Mouse (Mus musculus): ENCODE results near the gene Tbkbp1.

Gene Tbkbp1

DNA sequence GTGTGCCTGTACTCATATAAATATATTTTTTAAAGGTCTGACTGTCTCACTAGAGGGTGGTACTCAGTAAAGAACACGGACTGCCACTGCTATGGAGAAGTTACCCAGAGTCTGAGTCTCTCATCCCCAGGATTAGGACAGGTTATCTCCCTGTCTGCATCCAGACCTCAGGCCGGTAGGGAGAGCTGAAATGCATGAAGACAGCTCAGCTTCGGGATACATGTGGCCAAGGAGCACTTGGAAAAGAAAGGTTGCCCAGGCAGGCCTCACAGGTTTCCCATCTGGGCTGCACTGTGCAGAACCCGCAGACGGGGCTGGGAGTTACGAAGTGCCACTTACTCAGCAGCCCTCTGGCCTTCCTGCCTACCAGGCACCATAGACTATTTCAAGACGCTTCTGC is 5.7 kb upstream of the Tbkbp1 start:
- no peak for DNase-seq (ENCODE audit: low read depth, low spot score)

DNA sequence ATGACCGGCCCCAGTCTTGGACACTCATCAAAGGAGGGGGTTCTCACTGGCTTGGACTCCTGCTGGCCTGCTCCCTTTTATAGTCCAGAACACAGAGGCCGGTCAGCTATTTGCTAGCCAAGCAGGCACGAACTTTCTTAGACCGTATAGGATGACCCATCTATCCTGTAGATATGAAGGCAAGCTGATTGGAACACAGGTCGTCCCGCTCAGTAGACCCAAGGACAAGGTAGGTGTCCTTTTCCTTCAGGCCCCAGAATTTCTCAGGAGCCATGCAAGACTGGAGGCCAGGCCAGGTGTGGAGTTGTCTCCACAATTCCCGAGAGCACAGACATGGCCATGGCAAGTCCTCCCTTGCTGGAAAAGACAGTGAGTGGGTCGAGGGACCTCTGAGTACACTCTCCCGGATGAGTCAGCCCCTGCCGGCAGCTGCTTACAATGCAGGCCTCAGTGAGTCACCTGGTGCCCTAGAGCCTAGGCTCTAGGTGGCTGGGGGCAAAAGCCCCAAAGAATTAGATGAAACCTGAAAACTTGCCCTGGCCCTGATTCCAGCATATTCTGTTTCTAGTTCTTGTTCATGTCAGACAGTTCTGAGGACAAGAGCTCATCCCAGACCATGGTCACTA is 1.5 kb upstream of the Tbkbp1 start:
- peak; percentile 49 for DNase-seq (ENCODE audit: low read depth, low spot score)

DNA sequence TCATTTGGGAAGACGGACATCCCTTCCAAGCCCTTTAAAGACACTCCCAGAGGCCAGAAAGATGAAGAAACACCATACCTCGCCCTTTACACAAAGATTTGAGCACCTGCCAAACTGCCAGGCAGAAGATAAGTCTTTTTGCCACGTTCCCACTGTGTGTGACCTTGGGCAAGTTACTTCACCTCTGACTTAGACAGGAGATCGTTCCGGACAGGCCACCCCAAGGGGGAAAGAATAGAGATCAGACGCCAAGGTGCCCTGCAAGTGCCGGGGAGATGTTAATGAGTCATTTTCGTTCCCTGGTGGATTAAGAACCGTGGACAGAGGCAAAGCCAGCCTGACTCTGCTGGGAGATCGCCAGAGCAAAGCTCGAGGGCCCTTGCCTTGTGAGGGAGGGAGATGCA is 730 bp upstream of the Tbkbp1 start:
- peak; percentile 78 for DNase-seq (ENCODE audit: low read depth, low spot score)

DNA sequence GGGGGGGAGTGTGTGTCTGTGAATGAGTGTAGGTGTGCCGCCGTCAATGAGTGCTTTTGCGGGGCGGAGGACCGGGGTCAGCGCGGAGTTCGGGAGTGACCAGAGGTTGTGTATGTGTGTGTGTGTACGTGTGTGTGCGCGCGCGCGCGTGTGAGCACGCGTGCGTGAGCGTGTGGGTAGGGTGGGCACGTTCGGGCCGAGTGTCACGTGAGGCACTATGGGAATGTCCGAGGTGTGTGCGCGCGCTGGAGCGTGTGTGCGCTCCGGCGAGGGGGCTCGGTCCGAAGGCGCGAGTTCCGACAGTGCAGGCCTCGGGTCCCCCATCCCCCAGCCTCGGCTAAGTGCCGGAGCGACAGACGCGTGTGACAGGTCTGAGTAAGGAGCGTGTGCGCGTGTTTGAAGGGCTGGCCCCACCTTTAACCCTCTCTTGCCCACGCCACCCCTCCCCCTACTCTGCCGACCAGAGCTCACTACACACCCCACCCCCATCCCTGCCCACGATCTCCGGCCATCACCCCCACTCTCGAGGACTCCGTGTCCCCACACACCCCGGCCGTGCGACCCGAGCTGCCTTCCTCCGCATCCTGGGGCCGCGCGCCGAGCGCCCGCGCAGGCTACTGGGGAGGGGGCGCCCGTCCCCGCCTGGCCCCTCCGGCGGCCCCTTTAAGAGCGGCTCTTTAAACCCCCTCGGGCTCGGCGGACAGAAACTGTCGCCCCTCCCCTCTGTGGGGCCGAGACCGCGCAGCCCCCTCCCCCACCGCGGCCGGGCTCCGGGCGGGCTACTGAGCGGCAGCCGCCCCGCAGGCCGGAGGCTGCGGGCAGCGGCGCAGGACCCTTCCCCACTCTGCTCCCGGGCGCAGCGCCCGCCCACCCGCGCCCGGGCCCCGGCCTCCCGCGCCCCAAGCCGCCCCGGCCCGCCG is 624 bp downstream of the Tbkbp1 start:
- peak; percentile 82 for DNase-seq (ENCODE audit: low read depth, low spot score)

DNA sequence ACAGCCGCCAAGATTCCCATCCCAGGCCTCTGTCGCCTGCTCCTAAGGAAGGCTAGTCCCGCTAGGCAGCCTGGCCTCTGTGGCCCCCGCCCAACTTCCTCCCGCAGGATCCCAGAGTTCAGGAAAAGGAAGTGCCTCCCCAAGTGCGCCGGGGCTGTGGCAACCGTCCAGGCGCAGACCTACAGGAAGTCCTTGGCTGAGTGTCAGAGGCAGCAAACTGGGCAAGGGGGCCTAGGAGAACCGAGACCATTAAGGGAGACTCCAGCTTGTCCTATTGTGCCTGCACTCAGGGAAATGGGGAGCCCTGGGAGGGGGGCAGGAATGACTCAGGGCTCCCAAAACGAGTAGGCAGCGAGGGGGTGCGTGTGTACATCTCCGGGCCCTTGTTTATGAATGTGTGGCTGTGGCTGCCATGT is 1.3 kb downstream of the Tbkbp1 start:
- DNase-seq (ENCODE audit: low read depth, low spot score): peak; percentile 40

DNA sequence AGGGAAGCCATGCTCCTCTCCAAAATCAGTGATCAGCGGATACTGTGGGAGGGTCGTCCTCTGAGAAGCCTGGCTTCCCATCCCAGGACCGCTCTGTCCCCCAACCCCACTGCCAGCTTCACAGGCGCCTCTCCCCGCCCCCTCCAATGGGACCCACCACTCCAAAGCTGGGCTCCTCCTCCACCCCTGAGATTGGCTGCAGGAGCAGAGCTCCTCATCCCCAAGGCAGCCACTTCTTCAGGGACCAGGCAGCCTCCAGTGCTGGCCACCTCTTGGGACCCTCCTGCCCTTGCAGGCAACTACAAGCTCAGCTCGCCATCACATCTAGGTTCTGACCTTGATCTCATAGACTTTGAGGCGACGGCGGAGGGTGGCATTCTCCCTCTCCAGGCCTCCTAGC is 2.3 kb downstream of the Tbkbp1 start:
- no peak for DNase-seq (ENCODE audit: low read depth, low spot score)

DNA sequence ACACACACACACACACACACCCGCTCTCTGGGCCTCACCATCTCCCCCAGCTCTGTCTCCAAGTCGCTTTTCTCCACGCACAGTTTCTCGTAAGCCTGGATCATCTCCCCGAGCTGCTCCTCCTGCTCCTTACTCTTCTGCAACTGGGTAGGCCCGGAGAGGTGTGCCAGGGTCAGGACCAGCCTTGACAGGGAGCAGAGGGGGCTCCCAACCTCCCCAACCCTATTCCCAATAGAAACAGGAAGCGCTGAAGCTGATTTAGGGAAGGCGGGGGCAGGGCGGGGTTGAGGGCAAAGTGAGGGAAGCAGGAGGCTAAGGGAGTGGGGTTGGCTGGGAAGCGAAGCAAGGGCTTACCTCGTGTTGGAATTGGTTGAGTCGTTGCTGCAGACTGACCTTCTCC is 2.7 kb downstream of the Tbkbp1 start:
- peak; percentile 38 for DNase-seq (ENCODE audit: low read depth, low spot score)

DNA sequence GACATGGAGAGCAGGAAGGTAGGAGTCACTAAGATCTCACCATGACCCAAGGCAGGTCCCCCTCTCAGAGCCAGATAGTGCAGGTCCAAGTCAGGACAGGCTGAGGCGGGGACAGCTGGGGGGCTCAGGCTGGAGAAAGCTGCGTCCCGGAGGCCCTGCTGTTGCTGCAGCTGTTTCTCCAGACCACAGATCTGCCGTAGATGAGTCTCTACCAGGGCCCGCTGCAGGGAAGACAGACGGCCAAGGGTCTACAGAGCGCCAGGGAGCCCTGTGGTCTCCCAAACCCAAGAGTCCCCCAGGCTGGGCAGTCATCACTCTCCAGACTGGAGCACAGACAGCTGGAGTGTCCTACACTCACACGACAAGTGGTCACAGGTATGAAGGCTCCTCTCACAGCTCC is 4.0 kb downstream of the Tbkbp1 start:
- DNase-seq (ENCODE audit: low read depth, low spot score): no peak

DNA sequence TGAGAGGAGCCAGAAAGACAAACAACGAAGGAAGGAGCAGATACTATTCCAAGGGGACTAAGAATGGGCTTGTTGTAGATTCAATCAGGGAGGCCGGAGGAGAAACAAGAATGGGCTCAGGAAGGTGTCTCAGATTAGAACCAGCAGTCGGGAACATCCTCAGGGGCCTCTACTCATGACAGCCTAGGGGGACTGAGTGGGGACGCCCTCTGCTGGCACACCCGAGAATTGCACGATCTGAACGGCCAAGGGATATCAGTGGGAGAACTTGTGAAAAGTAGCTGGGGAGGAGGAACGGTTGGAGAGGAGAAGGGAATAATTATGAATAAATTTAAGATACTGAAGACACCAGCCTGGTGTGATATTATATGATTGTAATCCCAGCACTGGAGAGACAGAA is 4.6 kb downstream of the Tbkbp1 start:
- DNase-seq (ENCODE audit: low read depth, low spot score): peak; percentile 83

DNA sequence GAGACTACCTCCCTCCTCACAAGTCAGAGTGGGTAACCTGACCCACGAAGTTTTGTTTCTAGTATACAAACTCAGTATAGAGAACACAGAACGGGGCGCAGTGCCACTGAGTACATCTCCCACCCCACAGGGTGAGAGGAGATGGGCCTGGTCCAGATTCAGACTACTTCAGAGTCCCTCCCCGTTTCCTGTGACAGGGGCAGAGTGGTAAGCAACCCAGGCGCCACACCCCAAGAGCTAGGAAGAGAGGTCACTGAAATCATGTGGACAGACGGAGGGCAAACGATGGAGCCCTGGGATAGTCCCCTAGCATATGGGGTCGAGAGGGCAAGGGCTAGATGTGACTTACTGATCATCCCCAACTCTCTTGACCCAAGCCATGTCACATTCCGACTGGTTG is 5.3 kb downstream of the Tbkbp1 start:
- DNase-seq (ENCODE audit: low read depth, low spot score): no peak

DNA sequence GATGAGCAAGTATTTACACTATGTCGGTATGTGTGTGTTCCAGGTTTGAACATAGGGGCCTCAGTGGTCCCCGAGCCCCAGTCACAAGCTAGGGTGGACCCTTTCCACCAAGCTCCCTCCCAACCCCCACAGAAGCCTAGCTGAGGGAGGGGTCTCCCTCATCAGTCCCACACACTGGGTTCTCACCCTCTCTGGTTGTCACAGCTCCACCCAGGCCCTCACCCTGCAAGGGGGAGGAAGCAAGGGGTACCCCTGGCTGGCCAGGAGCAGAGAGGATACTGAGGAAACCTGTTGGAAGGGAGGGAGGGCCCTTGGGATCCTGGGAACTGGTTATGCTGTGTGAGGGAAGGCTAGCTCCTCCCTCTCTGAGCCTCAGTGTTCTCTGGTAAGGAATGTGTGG is 6.0 kb downstream of the Tbkbp1 start:
- no peak for DNase-seq (ENCODE audit: low read depth, low spot score)

DNA sequence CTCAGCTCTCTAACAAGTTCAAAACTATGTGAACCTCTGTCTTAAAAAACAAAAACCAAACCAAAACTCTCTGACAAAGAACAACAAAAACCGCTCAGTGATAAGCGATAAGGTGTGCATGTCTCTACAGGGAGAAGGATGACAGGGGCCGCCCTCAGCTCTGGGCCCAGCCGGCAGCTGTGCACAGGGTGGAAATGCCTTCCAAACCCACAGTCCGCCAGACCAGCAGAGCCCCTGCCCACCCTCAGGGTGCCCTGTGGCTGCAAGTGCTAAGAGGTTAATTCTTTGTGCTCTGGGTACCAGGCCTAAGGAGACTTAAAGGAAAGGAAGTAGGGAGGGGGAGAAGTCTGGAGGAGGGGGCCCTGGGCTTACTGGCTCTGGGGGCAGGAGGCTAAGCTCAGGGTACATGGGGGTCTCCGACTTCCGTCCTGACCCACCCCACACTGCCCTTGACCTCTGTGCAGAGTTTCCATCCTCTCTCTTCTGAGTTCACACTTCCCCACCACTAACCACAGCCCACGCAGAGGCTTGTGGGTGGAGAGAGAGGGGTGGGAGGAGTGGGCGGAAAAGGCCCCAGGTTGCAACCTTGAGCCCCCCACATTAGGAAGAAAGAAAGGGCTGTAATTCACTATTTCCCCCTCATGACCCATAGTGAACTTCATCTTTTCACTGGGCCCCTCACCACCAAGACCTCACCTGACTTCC is 7.9 kb downstream of the Tbkbp1 start:
- DNase-seq (ENCODE audit: low read depth, low spot score): no peak

DNA sequence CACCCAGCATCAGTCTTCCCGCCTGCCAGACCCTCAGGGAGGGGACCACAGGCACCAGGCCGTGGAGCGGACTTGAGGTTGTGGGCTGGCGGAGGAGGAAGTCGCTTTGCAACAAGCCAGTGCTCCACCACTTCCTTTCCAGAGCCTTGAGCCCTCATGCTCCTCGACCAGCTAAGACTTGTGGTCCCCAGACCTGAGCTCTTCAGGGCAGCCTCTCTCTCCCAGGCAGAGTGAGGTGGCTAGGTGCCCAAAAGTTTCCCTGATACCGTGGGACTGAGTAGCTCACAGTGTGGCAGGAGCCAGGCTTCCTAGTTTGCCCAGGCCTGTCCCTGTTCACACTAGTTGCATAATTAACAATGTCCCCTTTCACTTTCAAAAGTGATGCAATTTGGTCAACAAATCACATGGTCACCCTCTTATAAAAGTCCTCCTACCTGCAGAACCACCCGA is 9.1 kb downstream of the Tbkbp1 start:
- DNase-seq (ENCODE audit: low read depth, low spot score): no peak

DNA sequence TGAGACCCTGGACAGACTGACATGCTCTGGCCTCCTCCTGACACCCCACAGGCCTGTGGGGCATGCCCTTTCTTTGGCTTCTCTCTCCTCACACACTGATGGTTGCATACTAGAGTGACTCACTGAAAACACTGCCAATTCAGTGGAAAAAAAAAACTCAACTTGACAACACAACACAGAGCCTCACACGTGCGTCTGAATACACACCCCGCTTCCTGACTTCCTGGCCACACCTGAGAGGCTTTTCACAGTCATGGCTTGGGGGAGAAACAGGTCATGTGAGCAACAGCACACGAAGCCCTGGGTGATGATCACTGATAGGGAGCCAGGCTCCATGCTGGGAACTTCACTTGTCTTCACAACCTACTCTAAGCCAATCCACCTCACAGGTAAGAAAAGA is 10.5 kb downstream of the Tbkbp1 start:
- DNase-seq (ENCODE audit: low read depth, low spot score): no peak

DNA sequence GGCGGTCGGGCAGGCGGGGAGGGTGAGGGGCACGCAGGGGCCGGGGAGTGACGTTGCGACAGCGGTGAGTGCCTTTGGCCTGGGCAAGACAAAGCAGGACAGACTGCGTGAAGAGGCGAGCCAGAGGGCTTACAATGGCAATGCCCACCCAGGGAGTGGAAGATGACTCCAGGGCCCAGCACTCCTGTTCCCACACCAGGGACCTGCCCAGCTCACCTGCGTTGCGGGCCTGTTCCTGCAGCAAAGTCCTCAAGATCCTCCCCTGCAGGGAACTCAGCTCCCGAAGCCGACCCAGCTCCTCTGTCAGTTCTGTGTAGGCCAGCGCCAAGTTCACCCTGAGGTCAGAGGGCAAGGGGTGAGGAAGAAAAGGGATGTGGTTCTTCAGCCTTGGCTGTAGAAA is 12.0 kb downstream of the Tbkbp1 start:
- DNase-seq (ENCODE audit: low read depth, low spot score): no peak

DNA sequence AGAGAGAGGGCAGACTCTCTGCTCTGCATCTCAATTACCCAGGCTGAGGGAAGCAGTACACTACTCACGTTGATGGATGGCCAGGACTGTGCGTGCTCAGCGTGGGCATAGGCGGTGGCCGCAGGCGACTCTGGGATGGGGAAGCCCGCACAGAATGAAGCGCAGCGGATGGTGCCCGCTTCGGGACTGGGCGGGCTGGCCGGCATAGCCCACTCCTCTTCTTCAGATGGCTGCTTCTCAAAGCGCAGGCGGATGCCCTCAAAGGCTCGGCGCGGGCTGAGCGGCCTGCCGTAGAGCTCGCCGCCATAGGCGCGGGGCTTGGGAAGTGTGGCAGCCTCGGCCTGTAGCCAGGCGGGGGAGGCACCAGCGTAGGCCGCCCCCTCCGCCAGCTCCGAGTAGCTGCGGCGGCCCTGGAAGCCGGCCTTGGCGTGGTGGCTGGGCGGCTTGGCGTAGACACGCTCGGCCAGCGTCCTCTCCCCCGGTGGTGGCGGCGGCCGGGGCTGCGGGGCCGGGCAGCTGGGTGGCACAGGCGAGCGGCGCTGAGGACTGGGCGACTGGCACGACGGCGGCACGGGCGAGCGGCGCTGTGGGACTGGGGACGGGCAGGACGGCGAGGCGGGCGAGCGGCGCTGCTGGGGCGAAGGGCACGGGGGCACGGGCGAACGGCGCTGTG is 12.6 kb downstream of the Tbkbp1 start:
- DNase-seq (ENCODE audit: low read depth, low spot score): no peak

DNA sequence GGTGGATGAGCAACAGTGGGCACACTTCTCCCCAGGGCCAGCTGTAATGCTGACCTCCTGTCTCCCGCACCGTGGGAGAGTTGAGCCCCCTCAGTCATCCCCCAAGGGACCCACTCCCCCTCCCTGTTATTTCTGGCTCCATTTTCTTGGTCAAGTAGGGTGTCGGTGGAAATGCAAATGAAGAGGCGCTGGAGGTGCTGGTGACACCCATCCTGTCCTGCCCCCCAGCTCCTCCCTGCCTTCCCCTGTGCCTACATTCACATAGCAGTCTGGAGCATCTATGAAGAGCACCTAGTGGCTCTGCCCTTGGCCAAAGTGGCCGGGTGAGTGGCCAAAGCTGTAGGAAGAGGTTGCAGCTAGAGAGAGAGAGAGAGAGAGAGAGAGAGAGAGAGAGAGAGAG is 18.0 kb downstream of the Tbkbp1 start:
- no peak for DNase-seq (ENCODE audit: low read depth, low spot score)

DNA sequence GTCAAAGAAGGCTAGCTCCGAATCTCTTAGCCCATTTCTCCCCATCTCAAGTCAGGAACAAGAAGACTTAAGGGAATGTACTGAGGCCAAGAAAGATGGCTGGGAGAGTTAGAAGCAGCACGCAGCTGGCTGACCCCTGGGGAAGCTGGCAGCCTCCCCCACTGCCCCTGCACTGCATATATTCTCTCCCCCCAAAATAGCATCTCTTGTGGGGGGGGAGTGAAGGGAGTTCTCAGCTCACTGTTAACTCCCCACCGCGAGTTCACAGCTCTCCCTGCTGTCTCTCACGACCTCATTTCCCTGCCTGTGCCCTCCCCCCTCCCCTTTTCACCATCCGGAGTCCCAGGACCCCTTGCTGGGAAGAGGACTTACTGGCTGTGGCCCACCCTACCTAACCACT is 19.1 kb downstream of the Tbkbp1 start:
- DNase-seq (ENCODE audit: low read depth, low spot score): no peak

DNA sequence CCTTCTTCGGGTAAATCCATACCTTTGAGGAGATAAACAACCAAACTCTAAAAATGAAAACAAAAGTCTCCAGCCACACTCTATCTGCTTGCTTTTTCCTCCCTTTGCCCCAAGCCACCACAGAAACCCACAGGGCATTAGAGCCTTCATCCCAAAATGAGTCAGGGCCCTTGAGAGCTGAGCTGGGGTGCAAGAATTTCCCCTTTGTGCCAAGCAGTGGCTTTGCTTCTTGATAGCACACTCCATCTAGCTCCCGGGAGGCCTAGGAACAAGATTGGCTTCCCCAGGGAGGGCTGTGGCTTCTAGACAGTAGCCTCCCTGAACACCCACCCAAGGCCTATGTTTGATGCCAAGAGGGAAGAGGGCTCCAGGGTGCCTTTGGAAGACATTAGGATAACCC is 19.6 kb downstream of the Tbkbp1 start:
- no peak for DNase-seq (ENCODE audit: low read depth, low spot score)

DNA sequence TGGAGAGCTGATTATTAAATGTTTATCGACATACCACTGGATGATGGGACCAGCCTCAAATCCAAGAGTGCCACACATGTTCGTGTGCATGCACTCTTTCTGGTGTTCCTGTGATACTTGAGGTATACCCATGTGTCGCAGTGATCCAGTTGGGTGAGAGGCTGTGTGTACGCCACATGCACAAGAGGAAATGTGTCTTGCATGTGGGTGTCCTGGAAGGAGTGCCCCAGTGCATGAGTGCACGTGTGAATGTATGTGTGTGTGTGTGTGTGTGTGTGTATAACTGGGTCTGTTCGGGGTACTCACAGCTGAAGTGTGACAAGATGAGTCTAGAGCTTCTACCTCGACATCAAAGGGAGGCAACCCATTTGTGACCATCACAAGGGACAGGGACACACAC is 21.0 kb downstream of the Tbkbp1 start:
- DNase-seq (ENCODE audit: low read depth, low spot score): no peak

DNA sequence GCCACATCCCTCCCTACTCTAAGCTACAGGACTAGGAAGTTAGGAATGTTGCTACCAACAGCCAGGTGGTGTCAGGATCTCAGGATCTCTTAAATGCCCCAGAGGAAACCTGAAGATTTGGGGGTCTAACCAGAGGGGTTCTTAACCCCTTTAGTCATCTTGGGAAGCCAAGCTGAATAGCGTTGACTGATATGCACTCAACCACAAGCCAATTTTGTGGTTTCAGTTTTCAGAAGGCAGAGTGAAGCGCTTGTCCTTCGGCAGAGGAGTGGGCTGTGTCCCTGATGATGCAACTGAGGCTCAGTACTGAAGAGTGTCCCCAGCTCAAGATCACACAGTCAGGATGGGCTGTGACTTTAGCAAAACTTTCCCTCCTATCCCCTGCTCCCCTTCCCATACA is 22.3 kb downstream of the Tbkbp1 start:
- no peak for DNase-seq (ENCODE audit: low read depth, low spot score)
